Mouse (Mus musculus) myocyte (in vitro differentiated cells): ENCODE data around the gene Olfr127. TPM values are rescaled to one million over a fixed set of nuclear protein-coding genes. Genes with fewer than 3 reads are reported as not detected.
"Not testable (repeated sequence)": the region's sequence is repeated elsewhere in the genome, so short reads cannot be mapped to it uniquely, and the experiment has no call there.

Experiments
- H3K27me3 ChIP-seq: one replicate; pipeline ENCODE4 v1.6.1; 2011; ENCODE audit not compliant: control insufficient read depth, insufficient read depth, insufficient read length
- H3K36me3 ChIP-seq: one replicate; pipeline ENCODE4 v1.6.1; 2011; ENCODE audit not compliant: control insufficient read depth, insufficient read depth
- H3K4me2 ChIP-seq: one replicate; pipeline ENCODE4 v1.6.1; 2011; ENCODE audit warnings: low read depth, control low read depth
- H3K4me3 ChIP-seq: one replicate; pipeline ENCODE4 v1.5.1; 2011; ENCODE audit warnings: mild to moderate bottlenecking, control low read depth, moderate library complexity
- H3K79me2 ChIP-seq: one replicate; pipeline ENCODE4 v1.6.1; 2011; ENCODE audit not compliant: control insufficient read depth, insufficient read depth
- H3ac ChIP-seq: one replicate; pipeline ENCODE4 v1.6.1; 2011; ENCODE audit not compliant: control insufficient read depth, insufficient read length
- CEBPB ChIP-seq: IDR thresholded peaks from 2 replicates; pipeline ENCODE4 v1.6.1; 2011; ENCODE audit warnings: mild to moderate bottlenecking, moderate library complexity; ENCODE audit not compliant: poor library complexity, insufficient read depth, severe bottlenecking
- E2F4 ChIP-seq: IDR thresholded peaks from one replicate; pipeline ENCODE4 v1.6.1; 2011; ENCODE audit warnings: mild to moderate bottlenecking, control low read depth, moderate library complexity; ENCODE audit not compliant: insufficient read depth
- MAX ChIP-seq: IDR thresholded peaks from one replicate; pipeline ENCODE4 v1.6.1; 2011; ENCODE audit warnings: low read depth, mild to moderate bottlenecking, control low read depth
- MYOD1 ChIP-seq, 3 experiments: IDR thresholded peaks; one replicate each; pipeline ENCODE4 v1.6.1; 2011; ENCODE audit warnings: control low read depth in 2 of 3, low read depth in 2 of 3, mild to moderate bottlenecking in 2 of 3, moderate library complexity in 1 of 3; ENCODE audit not compliant: insufficient read length in 2 of 3, control insufficient read depth in 1 of 3
- MYOG ChIP-seq, 3 experiments: IDR thresholded peaks; one replicate each; pipeline ENCODE4 v1.6.1; 2011; ENCODE audit warnings: control low read depth in 2 of 3, low read depth in 2 of 3, mild to moderate bottlenecking in 2 of 3; ENCODE audit not compliant: insufficient read length in 2 of 3, control insufficient read depth in 1 of 3, insufficient read depth in 1 of 3
- POLR2A ChIP-seq: IDR thresholded peaks from one replicate; pipeline ENCODE4 v1.6.1; 2011; ENCODE audit warnings: low read depth, mild to moderate bottlenecking, control low read depth, moderate library complexity; ENCODE audit not compliant: insufficient read length
- POLR2AphosphoS2 ChIP-seq: IDR thresholded peaks from one replicate; pipeline ENCODE4 v1.6.1; 2011; ENCODE audit warnings: low read depth, control low read depth; ENCODE audit not compliant: insufficient read length
- REST ChIP-seq: IDR thresholded peaks from one replicate; pipeline ENCODE4 v1.6.1; 2011; ENCODE audit warnings: mild to moderate bottlenecking, control low read depth, moderate library complexity; ENCODE audit not compliant: insufficient read depth, insufficient read length
- SRF ChIP-seq: IDR thresholded peaks from one replicate; pipeline ENCODE4 v1.6.1; 2011; ENCODE audit warnings: low read depth; ENCODE audit not compliant: control insufficient read depth, insufficient read length
- TCF12 ChIP-seq: IDR thresholded peaks from one replicate; pipeline ENCODE4 v1.6.1; 2011; ENCODE audit warnings: mild to moderate bottlenecking, control low read depth; ENCODE audit not compliant: poor library complexity, insufficient read depth, severe bottlenecking
- TCF3 ChIP-seq: IDR thresholded peaks from one replicate; pipeline ENCODE4 v1.6.1; 2011; ENCODE audit warnings: low read depth, control low read depth; ENCODE audit not compliant: insufficient read length
- USF1 ChIP-seq: IDR thresholded peaks from one replicate; pipeline ENCODE4 v1.6.1; 2011; ENCODE audit warnings: low read depth, mild to moderate bottlenecking, control low read depth, moderate library complexity
- polyA plus RNA-seq: library from polyadenylated mRNA; unstranded; fragments of >200 nt; fragmentation: generic; extraction: Trizol; gene quantifications from one replicate; pipeline ENCODE4 v1.2.1, GENCODE M21; 2012; ENCODE audit warnings: missing spikeins

Olfr127 gene
- not detected for polyA plus RNA-seq

GRCm38 (mm10) chr17:37900137-37900536 is at the start of gene Olfr127:
Gene Olfr127, plus strand, starts transcription at chr17:37900437.
- Histone ChIP-seq H3K36me3 (no peaks in the 10 kb centered on the region), H3K79me2 (no peaks in the 10 kb centered on the region), H3ac (no peak within 1 kb of the TSS), H3K27me3 (no peaks in the 10 kb centered on the region), H3K4me3 (no peak within 1 kb of the TSS), H3K4me2 (no peak within 1 kb of the TSS)
- TF ChIP-seq MYOD1 (IDR thresholded peaks at IDR 0.05; ENCODE audit: control insufficient read depth in 1 of 3, insufficient read length in 2 of 3, low read depth in 2 of 3) (no peak), MAX (no peak), SRF (no peak), E2F4 (no peak), POLR2A (no peak)

- Histone ChIP-seq H3K27me3 (no peaks in the 10 kb centered on the region), H3ac (no peak overlapping the region), H3K4me3 (no peak overlapping the region), H3K36me3 (no peaks in the 10 kb centered on the region), H3K79me2 (no peaks in the 10 kb centered on the region), H3K4me2 (no peak overlapping the region)
- TF ChIP-seq TCF12: no peak
- TF ChIP-seq REST: no peak
- TF ChIP-seq CEBPB: no peak
- no peak for TF ChIP-seq TCF3
- TF ChIP-seq MYOD1 (IDR thresholded peaks at IDR 0.05; ENCODE audit: control insufficient read depth in 1 of 3, insufficient read length in 2 of 3, low read depth in 2 of 3): no peak
- TF ChIP-seq SRF: no peak
- TF ChIP-seq USF1: no peak
- TF ChIP-seq E2F4: no peak
- no peak for TF ChIP-seq MAX
- no peak for TF ChIP-seq POLR2A
- TF ChIP-seq MYOG (IDR thresholded peaks at IDR 0.05; ENCODE audit: control insufficient read depth in 1 of 3, insufficient read depth in 1 of 3, insufficient read length in 2 of 3, low read depth in 2 of 3): no peak
- no peak for TF ChIP-seq POLR2AphosphoS2
These were observed 36.3 kb upstream of the Olfr127 start for GRCm38 (mm10) chr17:37863901-37864300.

GRCm38 (mm10) chr17:37869676-37870205 is 30.5 kb upstream of the Olfr127 start:
- TF ChIP-seq E2F4: no peak
- TF ChIP-seq MYOD1 (IDR thresholded peaks at IDR 0.05; ENCODE audit: control insufficient read depth in 1 of 3, insufficient read length in 2 of 3, low read depth in 2 of 3): no peak
- TF ChIP-seq MAX: no peak
- no peak for TF ChIP-seq CEBPB
- no peak for TF ChIP-seq REST
- TF ChIP-seq MYOG (IDR thresholded peaks at IDR 0.05; ENCODE audit: control insufficient read depth in 1 of 3, insufficient read depth in 1 of 3, insufficient read length in 2 of 3, low read depth in 2 of 3): no peak
- no peak for TF ChIP-seq SRF
- no peak for TF ChIP-seq POLR2AphosphoS2
- no peak for TF ChIP-seq USF1
- no peak for TF ChIP-seq TCF12
- no peak for TF ChIP-seq TCF3
- TF ChIP-seq POLR2A: no peak
- Histone ChIP-seq H3K4me2 (no peak overlapping the region), H3K4me3 (no peak overlapping the region)

GRCm38 (mm10) chr17:37873830-37874229 is 26.4 kb upstream of the Olfr127 start:
- H3K4me3 ChIP-seq: no peak overlapping the region
- no peak overlapping the region for H3ac ChIP-seq
- no peak for TF ChIP-seq CEBPB
- no peak for TF ChIP-seq TCF12
- no peak for TF ChIP-seq E2F4
- no peak for TF ChIP-seq MYOD1 (IDR thresholded peaks at IDR 0.05; ENCODE audit: control insufficient read depth in 1 of 3, insufficient read length in 2 of 3, low read depth in 2 of 3)
- no peak for TF ChIP-seq USF1
- TF ChIP-seq REST: no peak
- TF ChIP-seq POLR2A: no peak
- TF ChIP-seq POLR2AphosphoS2: no peak
- TF ChIP-seq MYOG (IDR thresholded peaks at IDR 0.05; ENCODE audit: control insufficient read depth in 1 of 3, insufficient read depth in 1 of 3, insufficient read length in 2 of 3, low read depth in 2 of 3): no peak
- no peak for TF ChIP-seq SRF
- no peak for TF ChIP-seq TCF3
- no peak for TF ChIP-seq MAX
- no peak overlapping the region for H3K4me2 ChIP-seq
- no peaks in the 10 kb centered on the region for H3K79me2 ChIP-seq
- H3K27me3 ChIP-seq: no peaks in the 10 kb centered on the region
- H3K36me3 ChIP-seq: no peaks in the 10 kb centered on the region

More at GRCm38 (mm10) chr17:37869676-37870205, 30.5 kb upstream of the Olfr127 start:
- no peaks in the 10 kb centered on the region for H3K27me3 ChIP-seq
- no peak overlapping the region for H3ac ChIP-seq
- no peaks in the 10 kb centered on the region for H3K36me3 ChIP-seq
- no peaks in the 10 kb centered on the region for H3K79me2 ChIP-seq

- not testable (repeated sequence) for H3K4me3 ChIP-seq, H3K27me3 ChIP-seq, H3K4me2 ChIP-seq, H3K79me2 ChIP-seq, H3K36me3 ChIP-seq, H3ac ChIP-seq
These were observed 6.6 kb downstream of the Olfr127 start for GRCm38 (mm10) chr17:37906821-37907220.
